Mouse (Mus musculus) CD8-positive naive resting alpha-beta T cell, adult 57 days (primary cell): ENCODE results near the gene Tmem107. TPM values are rescaled to one million over a fixed set of nuclear protein-coding genes. Genes with fewer than 3 reads are reported as not detected.

Experiments used
- total RNA-seq: library from RNA; stranded (reverse); gene quantifications from one replicate; pipeline ENCODE4 v1.2.4, GENCODE M21; 2023

The Tmem107 gene
- 3.6 TPM for total RNA-seq

GRCm38 (mm10) chr11:69070590-69071222 is at the start of gene Tmem107:
Tmem107 (plus strand) TSS chr11:69070806.

GRCm38 (mm10) chr11:69045531-69046394 is 24.8 kb upstream of the Tmem107 start, which contains the start of gene Aurkb:
Aurkb (plus strand) TSS chr11:69045647.

GRCm38 (mm10) chr11:69059357-69059974 is 11.1 kb upstream of the Tmem107 start, which contains the start of gene Borcs6:
Borcs6 (plus strand) TSS chr11:69059717.

GRCm38 (mm10) chr11:69088103-69088855 is 17.7 kb downstream of the Tmem107 start, which contains the start of gene Vamp2:
Vamp2 (plus strand) TSS chr11:69088490.

GRCm38 (mm10) chr11:69094697-69095429 is 24.3 kb downstream of the Tmem107 start, which contains the start of gene Per1:
Per1 (plus strand) TSS chr11:69095217.

GRCm38 (mm10) chr11:69120221-69121000 is 49.8 kb downstream of the Tmem107 start, which contains the start of gene Hes7:
Hes7 (plus strand) TSS chr11:69120404.

GRCm38 (mm10) chr11:69122336-69122951 is 51.8 kb downstream of the Tmem107 start, which contains the start of gene 9130213A22Rik:
9130213A22Rik (minus strand) TSS chr11:69122589.

Other genes with a start within 250 kb of the Tmem107 start
- gene Ndel1, start 198.9 kb upstream of the Tmem107 start, total RNA-seq, result 74.7 TPM
- gene Rnf222, start 182.3 kb upstream of the Tmem107 start, total RNA-seq, result not detected
- gene Rpl26, start 169.2 kb upstream of the Tmem107 start, total RNA-seq, result 3,156 TPM
- gene Odf4, start 143.7 kb upstream of the Tmem107 start, total RNA-seq, result not detected
- not detected for gene Arhgef15, start 113.3 kb upstream of the Tmem107 start, total RNA-seq
- gene Slc25a35, start 102.7 kb upstream of the Tmem107 start, total RNA-seq, result 1.9 TPM
- 10.7 TPM for gene Rangrf, start 95.6 kb upstream of the Tmem107 start, total RNA-seq
- 28.8 TPM for gene Pfas, start 62.3 kb upstream of the Tmem107 start, total RNA-seq
- gene Ctc1, start 54.9 kb upstream of the Tmem107 start, total RNA-seq, result 22.0 TPM
- gene Aurkb, start 25.2 kb upstream of the Tmem107 start, total RNA-seq, result 1.1 TPM
- 10.6 TPM for gene Borcs6, start 11.1 kb upstream of the Tmem107 start, total RNA-seq
- 328 TPM for gene Vamp2, start 17.7 kb downstream of the Tmem107 start, total RNA-seq
- 415 TPM for gene Per1, start 24.4 kb downstream of the Tmem107 start, total RNA-seq
- gene Hes7, start 49.6 kb downstream of the Tmem107 start, total RNA-seq, result not detected
- gene 9130213A22Rik, start 51.8 kb downstream of the Tmem107 start, total RNA-seq, result not detected
- gene Aloxe3, start 55.1 kb downstream of the Tmem107 start, total RNA-seq, result 0.40 TPM
- not detected for gene Alox12b, start 86.2 kb downstream of the Tmem107 start, total RNA-seq
- gene Alox8, start 127.0 kb downstream of the Tmem107 start, total RNA-seq, result not detected
- not detected for gene Gucy2e, start 166.2 kb downstream of the Tmem107 start, total RNA-seq